Mouse (Mus musculus): ENCODE measurements around the gene Ccdc77.
A peak's percentile ranks its signal among the peaks of the same experiment; 100 is the strongest.

Gene Ccdc77

GRCm38 (mm10) chr6:120363688-120364522, at the start of gene Ccdc77, which contains the start of gene Kdm5a:
Ccdc77 (minus strand) TSS chr6:120364374.
Kdm5a (plus strand) TSS chr6:120364124.
- DNase-seq: peak; percentile 91

- no peak for DNase-seq
These were observed 39.8 kb upstream of the Ccdc77 start for GRCm38 (mm10) chr6:120403936-120404335.

DNA sequence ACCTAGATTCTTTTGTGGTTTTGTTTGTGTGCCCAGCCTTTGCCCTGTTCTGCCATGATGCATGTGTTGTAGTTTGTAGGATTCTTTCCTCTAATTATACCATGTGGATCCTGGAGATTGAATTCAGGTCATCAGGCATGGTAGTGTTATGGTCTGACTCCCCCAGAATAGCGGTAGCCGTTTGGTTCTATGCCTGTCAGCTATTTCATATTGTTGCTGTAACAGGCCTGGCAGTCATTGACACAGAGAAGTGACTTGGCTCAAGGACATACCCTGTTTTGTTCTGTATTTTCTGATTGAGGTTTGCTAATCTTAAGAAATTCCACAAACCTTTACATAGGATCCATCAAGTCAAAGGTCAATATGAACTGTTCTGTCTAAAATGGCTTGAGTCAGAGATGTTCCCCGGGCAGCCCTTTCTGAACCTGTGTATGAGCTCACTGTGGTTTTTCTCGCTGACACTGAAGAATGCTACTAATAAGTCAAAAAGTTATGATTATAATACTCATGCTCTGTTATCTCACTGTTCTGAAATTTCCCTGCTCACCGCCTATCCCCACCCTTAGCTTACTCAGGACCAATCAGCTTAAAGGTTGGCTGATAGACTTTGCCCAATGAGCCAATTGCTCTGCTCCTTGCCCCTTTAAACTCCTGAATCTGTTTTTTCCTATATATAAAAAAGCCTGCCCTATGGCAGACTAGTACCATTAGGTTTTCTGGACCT, 31.6 kb upstream of the Ccdc77 start:
- no peak for DNase-seq

GRCm38 (mm10) chr6:120392811-120393210, 28.6 kb upstream of the Ccdc77 start:
- no peak for DNase-seq

- no peak for DNase-seq
These were observed 25.9 kb upstream of the Ccdc77 start for GRCm38 (mm10) chr6:120390054-120390453.

DNA sequence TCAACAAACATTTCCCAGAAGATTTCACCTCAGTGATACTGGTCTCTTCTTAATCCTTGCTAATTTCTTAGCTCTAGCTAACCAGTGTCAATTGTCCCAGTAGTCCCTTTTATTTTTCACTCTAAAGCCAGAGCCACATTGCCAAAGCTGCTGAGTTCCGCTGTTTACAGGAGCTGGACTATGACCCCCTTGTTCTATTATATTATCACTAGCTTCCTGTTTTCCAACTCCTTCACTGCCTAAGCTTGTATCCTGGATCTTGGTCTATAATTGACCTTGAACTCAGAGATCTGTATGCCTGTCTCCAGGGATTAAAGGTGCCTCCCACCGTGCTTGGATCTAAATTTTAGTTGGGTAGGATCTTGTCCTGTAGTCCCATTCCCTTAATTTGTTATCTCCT, 12.6 kb upstream of the Ccdc77 start:
- no peak for DNase-seq

- DNase-seq: no peak
These were observed 877 bp upstream of the Ccdc77 start for GRCm38 (mm10) chr6:120365051-120365450.

- no peak for DNase-seq
These were observed 340 bp upstream of the Ccdc77 start for GRCm38 (mm10) chr6:120364523-120364905.

GRCm38 (mm10) chr6:120362774-120363687, 1.1 kb downstream of the Ccdc77 start:
- DNase-seq: no peak

DNA sequence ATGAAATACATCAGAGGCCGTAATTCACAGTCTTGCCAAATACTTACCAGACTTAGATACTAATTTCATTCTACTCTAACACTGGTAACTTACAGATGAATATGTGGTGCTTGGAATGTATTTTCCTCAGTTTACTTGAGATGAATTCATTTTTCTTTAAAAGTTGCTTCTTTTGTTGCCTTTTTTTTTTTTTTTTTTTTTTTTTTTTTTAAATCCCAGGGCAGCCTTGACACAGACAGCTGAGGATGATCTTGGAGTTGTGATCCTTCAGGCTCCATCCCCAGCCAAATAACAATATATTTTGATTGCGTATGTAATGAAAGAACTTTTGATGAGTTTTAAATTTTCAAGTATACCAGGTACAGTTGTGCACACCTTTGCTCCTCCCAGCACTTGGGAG, 2.0 kb downstream of the Ccdc77 start:
- DNase-seq: no peak

GRCm38 (mm10) chr6:120356951-120357945, 6.9 kb downstream of the Ccdc77 start:
- DNase-seq: peak; percentile 72

DNA sequence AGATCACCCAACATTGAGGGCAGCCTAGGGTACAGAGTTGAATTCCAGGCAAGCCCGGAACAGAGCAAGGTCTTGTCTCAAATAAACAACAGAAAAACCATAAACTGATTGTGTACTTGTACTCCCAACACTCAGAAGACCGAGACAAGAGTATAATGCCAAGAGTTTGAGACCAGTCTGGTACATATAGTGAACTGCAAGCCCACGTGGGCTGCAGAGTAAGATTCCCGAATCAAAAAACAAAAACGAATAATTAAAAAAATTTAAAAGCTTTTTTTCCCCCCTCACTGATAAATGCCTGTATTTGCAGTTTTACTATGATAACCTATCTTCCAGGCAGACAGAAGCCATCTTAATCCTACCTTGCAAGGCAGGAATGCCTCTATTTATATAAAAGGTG, 7.7 kb downstream of the Ccdc77 start:
- DNase-seq: no peak

GRCm38 (mm10) chr6:120349018-120349417, 15.2 kb downstream of the Ccdc77 start:
- no peak for DNase-seq

DNA sequence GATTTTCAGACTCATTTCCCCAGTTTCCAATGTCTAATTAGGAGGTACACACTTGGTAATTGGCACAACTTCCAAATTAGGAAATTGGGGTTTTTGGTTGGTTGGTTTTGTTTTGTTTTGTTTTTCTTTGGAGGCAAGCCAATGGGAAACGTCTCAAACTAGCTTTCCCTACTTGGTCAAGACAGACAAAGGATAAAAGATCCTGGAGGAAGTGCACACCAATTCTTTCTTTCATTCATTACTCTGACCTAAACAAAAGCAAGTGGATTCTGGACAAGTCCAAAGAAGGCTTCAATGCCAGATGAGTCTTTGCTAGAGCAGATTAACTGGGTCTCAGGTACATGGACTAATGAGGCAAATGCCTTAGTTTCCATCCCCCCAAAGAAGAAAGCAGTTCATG, 20.2 kb downstream of the Ccdc77 start:
- DNase-seq: no peak

- no peak for DNase-seq
These were observed 31.8 kb downstream of the Ccdc77 start for GRCm38 (mm10) chr6:120332351-120332750.

- peak; percentile 77 for DNase-seq
These were observed 39.8 kb downstream of the Ccdc77 start for GRCm38 (mm10) chr6:120324295-120324927.

GRCm38 (mm10) chr6:120320369-120320768, 43.8 kb downstream of the Ccdc77 start:
- no peak for DNase-seq

DNA sequence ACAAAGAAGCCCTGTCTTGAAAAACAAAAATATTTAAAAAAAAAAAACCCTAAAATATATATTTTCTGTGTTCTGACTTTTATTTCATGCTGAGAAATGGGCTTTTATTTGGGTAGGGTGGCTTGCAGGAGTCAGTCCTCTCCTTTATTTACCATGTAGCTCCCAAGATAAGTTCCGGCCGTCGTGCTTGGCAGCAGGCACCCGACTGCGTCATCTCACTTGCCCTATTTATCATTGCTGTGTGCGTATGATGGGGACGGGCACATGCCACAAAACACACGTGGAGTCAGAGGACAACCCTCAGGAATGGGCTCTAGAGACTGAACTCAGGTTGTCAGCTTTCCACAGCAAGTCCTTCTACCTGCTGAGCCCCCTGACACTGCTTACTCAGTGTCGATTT, 45.0 kb downstream of the Ccdc77 start:
- no peak for DNase-seq

GRCm38 (mm10) chr6:120318303-120318940, 45.8 kb downstream of the Ccdc77 start:
- no peak for DNase-seq

DNA sequence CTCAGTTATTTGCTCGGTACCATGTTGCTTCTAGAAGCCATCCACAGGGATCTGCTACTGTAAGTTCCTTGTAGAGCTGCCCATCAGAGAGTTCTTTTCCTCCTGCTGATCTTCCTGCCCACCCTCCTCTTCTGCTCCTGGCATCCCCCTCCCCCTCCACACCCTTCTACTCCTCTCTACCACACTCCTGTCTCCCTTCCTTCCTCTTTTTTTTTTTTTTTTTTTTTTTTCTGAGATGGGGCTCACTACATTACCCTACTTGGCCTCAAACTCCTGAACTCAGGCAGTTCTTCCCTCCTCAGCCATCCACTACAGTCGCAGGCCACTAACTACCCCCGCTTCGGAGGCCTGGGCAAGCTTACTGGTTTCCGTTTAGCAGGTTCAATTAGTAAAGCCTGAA, 51.7 kb downstream of the Ccdc77 start:
- no peak for DNase-seq

GRCm38 (mm10) chr6:120309787-120310186, 54.4 kb downstream of the Ccdc77 start:
- DNase-seq: no peak

Data from right cerebral cortex, postnatal 14 days (tissue).